Mouse (Mus musculus) embryo, embryonic 9.5 days (tissue): ENCODE data around the gene Zfp467.

Source experiments
- DNase-seq: peaks from one replicate; pipeline ENCODE4 v3.0.0-alpha.2; 2017; ENCODE audit errors: extremely low spot score

Zfp467 gene

DNA sequence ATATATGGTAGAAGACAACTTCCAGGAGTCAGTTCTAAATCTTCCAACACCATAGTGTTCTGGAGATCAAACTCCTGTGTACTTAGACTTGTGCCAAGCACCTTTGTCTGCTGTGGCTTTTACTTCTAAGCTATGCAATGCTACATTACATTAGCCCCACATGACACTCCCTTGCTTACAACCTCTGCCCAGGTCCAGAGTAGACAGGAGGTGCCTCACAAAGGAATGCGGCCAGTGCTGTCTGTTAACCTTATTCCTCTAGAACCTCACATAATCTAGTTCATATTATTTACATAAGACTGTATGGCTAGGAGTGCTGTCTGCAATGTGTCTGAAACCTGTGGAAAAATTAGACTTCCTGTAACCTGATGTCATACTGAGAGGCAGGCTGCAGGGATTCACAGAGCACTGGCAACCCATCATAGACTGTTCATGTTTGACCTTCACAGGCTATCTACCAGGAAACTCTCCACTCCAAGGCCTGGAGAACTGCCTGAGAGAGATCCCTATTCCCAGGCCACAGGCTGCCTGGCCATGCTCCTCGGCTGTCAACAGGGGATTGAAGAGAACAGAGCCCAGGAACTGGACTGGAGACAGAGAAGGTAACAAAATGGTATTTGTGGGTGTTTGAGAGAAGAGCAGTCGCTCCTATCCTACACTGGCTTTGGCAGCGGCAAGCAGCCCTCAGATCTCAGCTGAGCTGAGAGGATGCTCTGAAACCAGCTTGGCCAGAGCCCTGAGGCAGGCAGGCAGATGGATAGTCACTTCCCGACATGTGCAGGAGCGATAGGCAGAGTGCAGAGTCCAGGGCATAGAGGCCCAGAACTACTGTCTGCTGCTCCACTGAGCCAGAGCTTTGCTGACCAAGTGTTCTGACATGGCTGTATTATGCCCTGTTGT, 34.2 kb downstream of the Zfp467 start:
- no peak for DNase-seq

DNA sequence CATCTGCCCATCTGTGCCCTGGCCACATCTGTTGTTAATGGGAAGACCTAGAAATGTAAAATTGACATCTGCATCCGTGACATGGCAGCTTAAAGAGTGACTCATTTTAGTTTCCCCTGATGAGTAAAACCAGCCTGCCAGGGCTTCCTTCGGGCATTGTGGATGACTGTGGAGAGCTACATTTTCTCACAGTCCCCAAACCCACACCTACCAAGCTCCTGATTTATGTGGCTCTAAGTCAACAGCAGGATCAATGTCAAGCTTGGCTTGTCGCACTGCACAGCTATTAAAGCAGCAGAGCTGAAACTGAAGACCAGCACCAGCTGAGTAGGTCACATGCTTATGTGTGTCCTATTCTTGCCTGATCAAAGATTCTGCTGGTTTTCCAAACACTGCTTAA, 35.1 kb downstream of the Zfp467 start:
- DNase-seq, result no peak

DNA sequence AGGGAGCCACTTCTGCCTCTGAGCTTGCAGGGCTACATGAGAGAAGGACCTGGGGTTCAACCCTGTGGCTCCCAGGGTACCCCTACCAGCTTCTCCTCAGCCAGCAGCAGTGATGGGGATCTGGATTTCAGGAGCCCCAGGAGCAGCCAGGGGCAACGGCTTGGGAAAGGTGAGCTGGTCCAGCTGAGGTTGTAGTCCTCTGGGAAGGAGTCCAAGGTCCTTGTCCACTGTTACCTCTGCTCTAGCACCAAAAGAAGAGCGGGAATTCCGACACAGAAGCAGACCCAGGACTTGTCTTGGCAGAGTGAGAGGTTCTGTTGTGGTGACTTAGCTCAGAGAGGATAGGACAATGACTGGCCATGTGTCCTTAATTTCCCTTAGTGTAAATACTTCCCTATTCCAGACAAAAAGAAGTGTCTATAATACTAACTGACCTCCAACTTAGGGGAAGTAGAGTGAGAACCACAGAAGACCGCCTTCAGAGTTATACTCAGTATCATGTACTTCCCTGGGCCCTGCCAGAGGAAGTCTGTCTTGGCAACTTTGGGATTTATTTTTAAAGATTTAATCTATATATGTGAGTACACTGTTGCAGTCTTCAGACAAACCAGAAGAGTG, 35.8 kb downstream of the Zfp467 start:
- DNase-seq, result no peak

DNA sequence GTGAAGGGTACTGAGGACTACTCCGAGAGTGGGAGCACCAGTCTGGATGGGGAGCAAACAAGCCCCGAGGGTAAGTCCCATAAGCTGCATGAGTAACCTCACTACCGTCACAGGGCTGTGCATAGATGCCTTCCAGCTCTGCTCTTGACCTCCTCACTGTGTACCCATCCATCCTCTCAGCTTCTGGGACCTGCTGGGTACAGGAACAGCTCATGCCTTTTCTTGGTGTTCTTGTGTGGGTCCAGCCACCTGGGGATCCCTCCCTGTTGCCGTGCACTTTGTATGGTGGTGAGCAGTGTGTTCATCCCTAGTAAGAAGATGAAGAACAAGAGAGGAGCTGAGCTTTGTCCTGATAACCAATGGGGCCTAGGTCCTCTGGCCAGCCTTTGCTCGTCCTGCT, 41.6 kb downstream of the Zfp467 start:
- DNase-seq, result no peak

DNA sequence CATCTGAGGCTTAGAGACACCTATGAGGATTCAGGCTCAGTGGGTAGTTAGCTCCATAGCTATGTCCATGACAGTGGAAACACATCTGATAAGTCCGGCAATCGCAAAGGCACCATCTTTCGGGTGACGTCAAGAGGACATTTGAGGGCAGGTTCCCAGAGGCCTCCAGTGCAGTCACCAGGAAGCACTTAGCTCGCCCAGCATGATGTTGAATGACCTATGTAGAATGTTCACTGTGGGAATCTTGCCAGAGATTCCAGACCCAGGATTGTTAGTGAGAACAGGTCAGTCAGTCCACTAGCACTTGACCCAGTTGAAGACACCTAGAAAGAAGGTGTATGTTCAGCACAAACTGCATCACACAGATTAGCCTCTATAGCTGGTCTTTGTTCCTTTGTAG, 45.7 kb downstream of the Zfp467 start:
- no peak for DNase-seq

DNA sequence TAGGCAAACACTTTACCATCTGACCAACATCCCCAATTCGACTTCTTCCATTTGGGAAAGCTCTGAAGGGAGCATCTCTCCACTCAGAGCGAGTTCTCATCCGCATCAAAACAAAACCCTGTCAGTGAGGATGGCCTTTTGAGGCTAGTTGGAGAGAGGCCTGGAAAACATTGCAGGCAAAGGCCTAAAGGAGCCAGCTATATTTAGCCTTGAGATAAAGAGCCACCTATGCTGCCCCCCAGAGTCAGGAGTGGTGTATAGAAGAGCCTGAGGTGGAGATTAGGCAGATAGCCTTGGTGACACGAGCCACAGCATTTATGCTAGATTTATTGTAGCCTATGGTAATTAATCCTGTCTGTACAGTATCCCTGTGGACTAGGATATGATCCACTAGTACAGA, 48.3 kb downstream of the Zfp467 start:
- no peak for DNase-seq

DNA sequence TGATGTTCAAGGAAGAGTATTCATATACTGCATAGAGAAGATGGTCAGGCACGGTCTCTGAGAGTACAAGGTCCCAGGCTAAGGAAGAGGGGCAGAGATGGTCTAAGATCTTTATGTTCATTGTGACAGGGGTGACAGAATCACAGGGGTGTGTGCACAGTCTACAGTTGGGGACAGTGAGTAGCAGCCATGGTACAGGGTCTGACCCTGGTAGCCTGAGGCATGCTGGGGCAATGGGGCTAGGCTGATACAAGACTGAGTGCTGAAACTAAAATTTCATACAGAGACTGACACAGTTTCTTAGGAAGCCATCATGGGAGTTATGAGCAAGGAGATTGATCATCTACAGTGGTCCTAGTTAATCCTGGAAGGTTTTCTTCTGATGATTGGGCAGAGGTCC, 48.9 kb downstream of the Zfp467 start:
- no peak for DNase-seq

DNA sequence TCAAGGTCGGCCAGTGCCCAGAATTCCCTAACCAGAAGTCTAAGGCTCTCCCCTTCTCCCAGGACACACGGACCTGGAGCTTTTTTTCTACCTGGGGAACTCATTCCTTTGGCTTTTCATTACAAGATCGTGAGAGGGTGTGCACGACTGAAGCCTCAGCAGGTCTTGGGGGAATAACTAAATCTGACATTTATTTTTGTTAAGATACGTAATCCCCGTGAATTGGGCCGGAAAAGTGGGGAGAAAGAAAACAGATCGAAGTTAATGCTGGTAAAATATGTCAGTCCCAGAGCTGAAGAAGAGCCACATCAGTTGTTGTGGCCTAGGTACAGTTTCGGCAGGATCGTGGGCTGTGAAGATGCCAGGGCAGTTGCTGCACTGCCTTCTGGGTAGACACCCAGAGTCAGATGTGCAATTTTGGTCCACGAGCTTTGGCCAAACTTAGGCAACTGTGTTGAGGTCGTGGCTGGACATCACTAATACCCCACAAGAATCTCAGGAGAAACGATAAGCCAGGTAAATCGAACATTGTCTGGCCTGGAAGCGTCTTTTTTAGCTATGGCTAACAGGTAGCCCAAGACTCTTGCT, 49.5 kb downstream of the Zfp467 start:
- no peak for DNase-seq

DNA sequence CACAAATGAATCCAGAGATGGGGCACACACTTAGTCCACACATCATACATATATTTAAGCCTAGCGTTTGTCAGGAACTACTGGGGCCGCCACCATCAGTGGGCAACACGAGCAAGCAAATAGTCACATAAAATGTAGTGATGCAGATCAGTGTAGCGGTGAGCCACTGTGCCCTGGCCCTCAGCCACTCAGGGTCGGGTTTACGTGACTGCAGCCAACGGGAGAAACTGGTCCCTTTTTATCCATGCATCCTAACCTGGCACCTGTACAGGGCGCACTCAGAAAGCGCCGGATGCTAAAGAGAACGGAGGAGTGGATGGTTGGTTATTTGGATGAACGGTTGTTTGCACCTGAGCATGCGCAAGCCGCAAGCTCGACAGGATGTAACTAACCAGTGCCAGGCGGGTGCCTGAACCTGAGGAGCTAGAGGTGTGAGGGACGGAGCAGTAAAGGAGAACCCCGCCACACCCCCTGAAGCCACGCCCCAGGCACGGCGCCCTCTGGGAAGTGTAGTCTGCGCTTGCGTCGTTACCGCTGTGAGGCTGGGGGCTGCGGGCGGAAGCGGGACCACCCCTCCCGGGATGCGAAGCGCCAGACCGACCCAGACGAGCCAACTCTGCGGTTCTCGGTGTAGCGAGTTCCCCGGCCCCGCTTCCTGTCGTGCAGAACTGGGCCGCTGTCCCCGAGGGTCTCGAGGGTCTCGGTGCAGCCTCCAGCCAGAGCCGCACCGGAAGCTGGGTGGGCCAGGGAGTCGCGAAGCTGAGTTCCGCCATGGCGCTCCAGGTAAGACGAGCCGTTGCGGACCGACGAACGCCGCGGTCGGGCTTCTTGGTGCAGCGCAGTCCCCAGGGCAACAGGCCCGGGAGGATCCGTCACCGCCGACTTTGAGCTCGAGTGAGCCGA, 50.3 kb downstream of the Zfp467 start, which contains the start of gene Krba1:
Gene Krba1 (plus strand): TSS at position 482 of the 903 bp plus-strand sequence.
- DNase-seq, result peak; percentile 91

DNA sequence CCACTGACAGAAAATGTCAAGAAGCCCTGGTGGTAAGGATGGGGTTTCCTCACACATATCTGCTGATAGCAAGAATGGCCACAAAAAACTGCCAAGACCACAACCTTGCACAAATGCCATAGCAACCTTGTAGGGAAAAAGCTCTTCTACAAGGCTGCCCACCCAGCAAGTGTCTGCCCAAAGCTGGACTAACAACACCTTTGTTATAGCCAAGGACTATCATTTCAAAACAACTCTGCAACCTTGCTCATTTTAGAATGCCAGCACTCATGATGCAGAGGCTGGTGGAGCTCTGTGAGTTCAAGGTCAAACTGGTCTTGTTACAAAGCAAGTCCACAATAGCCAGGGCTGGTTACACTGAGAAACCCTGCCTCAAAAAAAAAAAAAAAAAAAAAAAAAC, 51.8 kb downstream of the Zfp467 start:
- DNase-seq, result no peak

DNA sequence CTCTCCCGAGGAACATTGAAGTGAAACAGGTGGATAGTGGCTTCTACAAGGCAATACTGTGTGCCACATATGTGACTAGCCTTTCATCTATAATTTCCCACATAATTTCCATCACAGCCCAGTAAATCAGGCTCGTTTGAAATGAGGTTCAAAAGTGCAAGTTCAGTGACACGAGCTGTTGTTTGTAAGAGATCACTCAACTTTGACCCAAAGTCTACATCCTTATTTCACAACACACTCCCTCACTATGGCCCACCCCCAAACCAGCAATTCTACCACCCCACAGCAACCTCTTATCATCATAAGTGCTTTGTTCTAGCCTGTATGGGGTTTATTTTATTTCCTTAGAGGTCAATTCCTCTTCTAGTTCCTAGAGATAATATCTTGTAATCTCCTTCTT, 57.4 kb downstream of the Zfp467 start:
- no peak for DNase-seq
